Mouse (Mus musculus): ENCODE measurements around the gene Prkx. TPM values are rescaled to one million over a fixed set of nuclear protein-coding genes. Genes with fewer than 3 reads are reported as not detected.

Prkx gene
- polyA plus RNA-seq (2015; fragmentation: Illumina TruSeq; extraction: RNeasy Lipid Tissue Mini Kit (QIAGEN cat#74804); ENCODE audit: insufficient read depth, low read depth, low replicate concordance): 3.2 TPM

DNA sequence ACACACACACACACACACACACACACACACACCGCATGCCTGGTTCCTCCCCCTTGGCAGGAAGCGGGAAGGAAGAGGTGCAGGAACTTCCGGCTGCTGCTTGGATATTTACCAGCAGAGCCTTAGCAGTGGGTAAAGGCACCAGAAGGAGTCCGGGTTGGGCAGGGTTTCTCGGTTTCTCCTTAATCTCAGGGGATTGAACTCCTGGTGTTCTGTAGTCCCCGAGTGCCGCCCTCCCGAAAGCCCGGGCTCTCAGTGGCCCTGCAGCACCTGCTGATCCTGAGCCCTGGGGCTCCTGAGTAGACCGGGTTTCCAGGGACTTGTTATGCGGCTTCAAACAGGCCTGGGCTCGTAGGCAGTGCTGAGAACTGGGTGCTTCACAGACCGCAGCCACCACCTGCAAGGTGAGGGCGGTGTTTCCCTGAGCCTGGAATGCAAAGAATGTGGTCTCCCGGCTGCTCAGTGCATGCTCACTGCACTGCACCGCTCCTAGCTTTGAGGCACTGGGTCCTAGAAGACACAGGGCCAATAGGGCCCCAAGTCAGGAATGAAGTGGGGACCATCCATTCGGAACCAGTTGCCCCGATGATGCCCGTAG lies at the start of gene Prkx:
Gene Prkx, minus strand, starts transcription at position 41 of the 598 bp plus-strand sequence.

Other genes starting within 250 kb of the Prkx start
- gene Pbsn, start 57.3 kb upstream of the Prkx start, polyA plus RNA-seq (2015; fragmentation: Illumina TruSeq; extraction: RNeasy Lipid Tissue Mini Kit (QIAGEN cat#74804); ENCODE audit: insufficient read depth, low read depth, low replicate concordance): not detected
- not detected for gene Gm14744, start 68.5 kb upstream of the Prkx start, polyA plus RNA-seq (2015; fragmentation: Illumina TruSeq; extraction: RNeasy Lipid Tissue Mini Kit (QIAGEN cat#74804); ENCODE audit: insufficient read depth, low read depth, low replicate concordance)
- gene 5430402E10Rik, start 128.8 kb upstream of the Prkx start, polyA plus RNA-seq (2015; fragmentation: Illumina TruSeq; extraction: RNeasy Lipid Tissue Mini Kit (QIAGEN cat#74804); ENCODE audit: insufficient read depth, low read depth, low replicate concordance): not detected